Mouse (Mus musculus) adrenal gland, postnatal 4 days (tissue): ENCODE measurements around the gene Cdh13. TPM values are rescaled to one million over a fixed set of nuclear protein-coding genes. Genes with fewer than 3 reads are reported as not detected.

Experiments
- DNase-seq, 2 experiments: peaks; one replicate each; pipeline ENCODE4 v3.0.0; 2021 to 2022; ENCODE audit warnings: low spot score in 2 of 2, mixed read lengths in 2 of 2
- total RNA-seq, 2 experiments: library from RNA; stranded (reverse); gene quantifications; 2 replicates each; pipeline ENCODE4 v1.2.3; 2021

The Cdh13 gene
- total RNA-seq, 2 experiments from 2014 or later: 9.0 to 11.0 TPM

GRCm38 (mm10) chr8:118879939-118880825, 596.6 kb downstream of the Cdh13 start:
- DNase-seq: no peak

- DNase-seq: no peak
These were observed 600.8 kb downstream of the Cdh13 start for GRCm38 (mm10) chr8:118884296-118884695.

- DNase-seq: no peak
These were observed 601.5 kb downstream of the Cdh13 start for GRCm38 (mm10) chr8:118884988-118885387.

- no peak for DNase-seq
These were observed 618.9 kb downstream of the Cdh13 start for GRCm38 (mm10) chr8:118902402-118902801.

GRCm38 (mm10) chr8:118916513-118916912, 633.0 kb downstream of the Cdh13 start:
- DNase-seq: no peak

- DNase-seq: no peak
These were observed 653.9 kb downstream of the Cdh13 start for GRCm38 (mm10) chr8:118937412-118937811.

GRCm38 (mm10) chr8:118938025-118938424, 654.5 kb downstream of the Cdh13 start:
- no peak for DNase-seq

GRCm38 (mm10) chr8:118951766-118952741, 668.5 kb downstream of the Cdh13 start:
- no peak for DNase-seq

- no peak for DNase-seq
These were observed 672.6 kb downstream of the Cdh13 start for GRCm38 (mm10) chr8:118956109-118956508.

- no peak for DNase-seq
These were observed 678.5 kb downstream of the Cdh13 start for GRCm38 (mm10) chr8:118961877-118962545.

GRCm38 (mm10) chr8:118965101-118965840, 681.7 kb downstream of the Cdh13 start:
- DNase-seq: no peak

GRCm38 (mm10) chr8:118968896-118969295, 685.4 kb downstream of the Cdh13 start:
- no peak for DNase-seq

- DNase-seq: no peak
These were observed 696.3 kb downstream of the Cdh13 start for GRCm38 (mm10) chr8:118979800-118980199.

GRCm38 (mm10) chr8:118983724-118984123, 700.2 kb downstream of the Cdh13 start:
- no peak for DNase-seq

- DNase-seq: no peak
These were observed 703.3 kb downstream of the Cdh13 start for GRCm38 (mm10) chr8:118986796-118987195.

- no peak for DNase-seq
These were observed 712.2 kb downstream of the Cdh13 start for GRCm38 (mm10) chr8:118995641-118996188.

GRCm38 (mm10) chr8:119000595-119000994, 717.1 kb downstream of the Cdh13 start:
- no peak for DNase-seq

- no peak for DNase-seq
These were observed 721.3 kb downstream of the Cdh13 start for GRCm38 (mm10) chr8:119004821-119005220.

GRCm38 (mm10) chr8:119018675-119019074, 735.1 kb downstream of the Cdh13 start:
- no peak for DNase-seq

GRCm38 (mm10) chr8:119020781-119021180, 737.2 kb downstream of the Cdh13 start:
- no peak for DNase-seq
